Mouse (Mus musculus) kidney, adult 11 months (tissue): Measurements from ENCODE around the gene Txn1.

Experiments
- DNase-seq: peaks from one replicate; pipeline ENCODE4 v3.0.0; 2022

Gene Txn1

GRCm38 (mm10) chr4:57895140-57895539 is 61.1 kb downstream of the Txn1 start:
- no peak for DNase-seq
